Mouse (Mus musculus): ENCODE results near the gene Il17rc. TPM values are rescaled to one million over a fixed set of nuclear protein-coding genes. Genes with fewer than 3 reads are reported as not detected.

Il17rc gene
- polyA plus RNA-seq, 1 experiment from 2014 or later, result 2.7 TPM

- no peaks in the 10 kb centered on the region for H3K27me3 ChIP-seq (ENCODE audit: control insufficient read depth, insufficient read depth, low read depth, low read length)
- WGBS, result 93% methylated on average over 8 of the region's 8 CpGs
- no peaks in the 10 kb centered on the region for H3K9me3 ChIP-seq (replicated peaks; ENCODE audit: control insufficient read depth, low read length, poor library complexity, severe bottlenecking)
- no peak overlapping the region for H3K4me2 ChIP-seq (ENCODE audit: low read length)
- peaks cover 69% of the 10 kb centered on the region for H3K36me3 ChIP-seq (ENCODE audit: control insufficient read depth, insufficient read depth, low read length)
- no peak overlapping the region for H3K27ac ChIP-seq (ENCODE audit: low read length)
- no peak for ATAC-seq
- H3K9ac ChIP-seq (ENCODE audit: low read depth, low read length), result no peak overlapping the region
- no peak overlapping the region for H3K4me3 ChIP-seq (ENCODE audit: low read depth, low read length)
- H3K4me1 ChIP-seq (ENCODE audit: control insufficient read depth, insufficient read depth, low read length), result no peaks in the 10 kb centered on the region
These were observed 46.3 kb downstream of the Il17rc start for GRCm38 (mm10) chr6:113517434-113518080.

DNA sequence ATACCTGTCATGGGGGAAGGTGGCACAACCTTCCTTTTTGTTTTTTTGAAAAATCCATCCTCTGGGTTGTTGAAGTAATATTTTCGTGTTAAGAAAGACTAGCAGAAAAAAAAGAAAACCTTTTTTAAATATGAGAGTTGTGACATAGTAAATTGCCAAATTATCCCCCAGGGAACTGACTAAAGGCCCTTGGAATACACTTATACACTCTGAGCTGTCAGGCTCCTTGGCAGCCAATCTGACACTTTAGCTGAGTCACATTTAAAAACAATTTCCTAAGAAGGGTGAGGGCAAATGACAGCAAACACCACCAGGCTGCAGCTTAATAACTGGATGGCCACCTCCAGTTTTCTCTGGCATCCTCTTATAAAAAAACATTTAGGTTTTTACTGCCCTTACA is 51.1 kb downstream of the Il17rc start:
- H3K4me2 ChIP-seq (ENCODE audit: low read length), result no peak overlapping the region
- H3K27me3 ChIP-seq (ENCODE audit: control insufficient read depth, insufficient read depth, low read depth, low read length), result no peaks in the 10 kb centered on the region
- peaks cover 37% of the 10 kb centered on the region for H3K36me3 ChIP-seq (ENCODE audit: control insufficient read depth, insufficient read depth, low read length)
- H3K9ac ChIP-seq (ENCODE audit: low read depth, low read length), result no peak overlapping the region
- no peak overlapping the region for H3K27ac ChIP-seq (ENCODE audit: low read length)
- no peak overlapping the region for H3K4me3 ChIP-seq (ENCODE audit: low read depth, low read length)
- no peak for ATAC-seq
- 82% methylated on average over 1 of the region's 1 CpGs for WGBS
- no peaks in the 10 kb centered on the region for H3K9me3 ChIP-seq (replicated peaks; ENCODE audit: control insufficient read depth, low read length, poor library complexity, severe bottlenecking)
- H3K4me1 ChIP-seq (ENCODE audit: control insufficient read depth, insufficient read depth, low read length), result no peaks in the 10 kb centered on the region

- H3K4me1 ChIP-seq (ENCODE audit: control insufficient read depth, insufficient read depth, low read length), result no peaks in the 10 kb centered on the region
- 92% methylated on average over 8 of the region's 8 CpGs for WGBS
- no peak overlapping the region for H3K27ac ChIP-seq (ENCODE audit: low read length)
- ATAC-seq, result no peak
- no peak overlapping the region for H3K4me3 ChIP-seq (ENCODE audit: low read depth, low read length)
- no peak overlapping the region for H3K9ac ChIP-seq (ENCODE audit: low read depth, low read length)
- H3K9me3 ChIP-seq (replicated peaks; ENCODE audit: control insufficient read depth, low read length, poor library complexity, severe bottlenecking), result no peaks in the 10 kb centered on the region
- H3K27me3 ChIP-seq (ENCODE audit: control insufficient read depth, insufficient read depth, low read depth, low read length), result no peaks in the 10 kb centered on the region
- no peak overlapping the region for H3K4me2 ChIP-seq (ENCODE audit: low read length)
- H3K36me3 ChIP-seq (ENCODE audit: control insufficient read depth, insufficient read depth, low read length), result peaks cover 26% of the 10 kb centered on the region
These were observed 52.2 kb downstream of the Il17rc start for GRCm38 (mm10) chr6:113523420-113523819.

DNA sequence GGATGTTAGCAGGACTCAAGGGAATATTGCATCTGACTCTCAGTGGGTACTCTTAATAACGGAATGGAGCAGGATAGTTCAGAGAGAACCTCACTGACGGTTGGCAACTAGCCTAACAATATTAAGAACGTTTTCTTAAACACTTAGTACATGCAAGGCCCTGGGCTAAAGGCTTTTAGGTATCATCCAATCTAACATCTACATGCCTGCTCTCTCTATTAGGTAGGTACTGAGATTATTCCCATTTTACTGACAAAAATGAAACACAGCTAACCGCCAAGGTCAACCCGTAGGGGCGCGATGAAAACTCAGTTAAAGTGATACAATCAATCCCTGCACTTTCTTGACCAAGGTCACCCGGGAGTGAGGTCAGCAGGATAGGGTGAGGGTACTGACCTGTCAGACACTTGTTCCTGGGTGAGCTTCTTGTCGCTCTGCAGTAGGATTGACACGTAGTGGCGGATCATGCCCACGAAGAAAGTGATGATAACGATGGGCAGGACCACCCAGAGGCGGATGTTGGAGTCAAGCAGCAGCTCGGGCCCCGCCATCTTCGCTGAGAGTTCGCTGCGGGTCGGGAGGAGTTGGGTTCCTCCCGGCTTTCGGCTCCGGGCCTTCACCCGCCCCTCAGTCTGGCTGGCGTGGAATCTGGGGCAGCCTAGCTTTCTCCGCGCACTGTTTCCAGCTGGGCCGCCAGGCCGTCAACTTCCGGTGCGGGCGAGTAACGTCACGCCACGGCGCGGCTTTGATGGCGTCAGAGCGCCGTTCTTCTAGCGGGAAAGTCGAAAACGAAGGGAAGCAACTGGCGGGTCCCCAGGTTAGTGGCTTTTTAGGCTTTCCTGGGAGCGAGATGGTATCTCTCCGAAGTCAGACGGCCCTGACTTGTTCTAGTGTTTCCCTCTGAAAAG is 60.0 kb downstream of the Il17rc start, which contains the start of the genes Emc3 and Fancd2:
TSS of gene Emc3 (minus strand) at position 721 of the 908 bp plus-strand sequence.
TSS of gene Fancd2 (plus strand) at position 751 of the 908 bp plus-strand sequence.
- peak within 1 kb of the TSS; percentile 76 for H3K27ac ChIP-seq (ENCODE audit: low read length)
- peak within 1 kb of the TSS; percentile 91 for H3K9ac ChIP-seq (ENCODE audit: low read depth, low read length)
- WGBS, result 1% methylated on average over 47 of the region's 47 CpGs
- H3K36me3 ChIP-seq (ENCODE audit: control insufficient read depth, insufficient read depth, low read length), result no peaks in the 10 kb centered on the region
- peak within 1 kb of the TSS; percentile 84 for H3K4me2 ChIP-seq (ENCODE audit: low read length)
- ATAC-seq, result peak; percentile 91
- no peaks in the 10 kb centered on the region for H3K27me3 ChIP-seq (ENCODE audit: control insufficient read depth, insufficient read depth, low read depth, low read length)
- H3K4me3 ChIP-seq (ENCODE audit: low read depth, low read length), result peak within 1 kb of the TSS; percentile 91
- H3K4me1 ChIP-seq (ENCODE audit: control insufficient read depth, insufficient read depth, low read length), result peaks cover 20% of the 10 kb centered on the region
- H3K9me3 ChIP-seq (replicated peaks; ENCODE audit: control insufficient read depth, low read length, poor library complexity, severe bottlenecking), result no peaks in the 10 kb centered on the region

GRCm38 (mm10) chr6:113531840-113532404 is 60.7 kb downstream of the Il17rc start:
- peak overlapping the region; percentile 91 for H3K4me3 ChIP-seq (ENCODE audit: low read depth, low read length)
- WGBS, result 5% methylated on average over 7 of the region's 7 CpGs

More at GRCm38 (mm10) chr6:113531840-113532404, 60.7 kb downstream of the Il17rc start:
- Histone ChIP-seq H3K4me2 (ENCODE audit: low read length) (peak overlapping the region; percentile 84), H3K27me3 (ENCODE audit: control insufficient read depth, insufficient read depth, low read depth, low read length) (no peaks in the 10 kb centered on the region), H3K9ac (ENCODE audit: low read depth, low read length) (peak overlapping the region; percentile 91; the same call in 1 of the 2 replicates), H3K9me3 (replicated peaks; ENCODE audit: control insufficient read depth, low read length, poor library complexity, severe bottlenecking) (no peaks in the 10 kb centered on the region), H3K4me1 (ENCODE audit: control insufficient read depth, insufficient read depth, low read length) (peaks cover 20% of the 10 kb centered on the region), H3K36me3 (ENCODE audit: control insufficient read depth, insufficient read depth, low read length) (no peaks in the 10 kb centered on the region), H3K27ac (ENCODE audit: low read length) (no peak overlapping the region)
- no peak for ATAC-seq

Small RNA genes within 50 kb of the gene (microRNA-seq; reads per million reads assigned to microRNA genes)
- not detected for gene Gm23365
- not detected for gene Gm24387

Other genes with a start within 250 kb of the Il17rc start
- gene Mtmr14, start 233.6 kb upstream of the Il17rc start, polyA plus RNA-seq (2015; fragmentation: Nextera tagmentation; extraction: Ambion mirVana), result 33.7 and 34.0 TPM in 2 replicates
- 3.9 and 4.9 TPM in 2 replicates for gene Cpne9, start 189.1 kb upstream of the Il17rc start, polyA plus RNA-seq (2015; fragmentation: Nextera tagmentation; extraction: Ambion mirVana)
- gene Brpf1, start 164.3 kb upstream of the Il17rc start, polyA plus RNA-seq (2015; fragmentation: Nextera tagmentation; extraction: Ambion mirVana), result 13.3 and 15.0 TPM in 2 replicates
- 6.2 and 7.0 TPM in 2 replicates for gene Ogg1, start 144.5 kb upstream of the Il17rc start, polyA plus RNA-seq (2015; fragmentation: Nextera tagmentation; extraction: Ambion mirVana)
- 121 and 132 TPM in 2 replicates for gene Camk1, start 127.4 kb upstream of the Il17rc start, polyA plus RNA-seq (2015; fragmentation: Nextera tagmentation; extraction: Ambion mirVana)
- 75.5 and 82.2 TPM in 2 replicates for gene Tada3, start 93.5 kb upstream of the Il17rc start, polyA plus RNA-seq (2015; fragmentation: Nextera tagmentation; extraction: Ambion mirVana)
- gene Arpc4, start 93.3 kb upstream of the Il17rc start, polyA plus RNA-seq (2015; fragmentation: Nextera tagmentation; extraction: Ambion mirVana), result 442 and 475 TPM in 2 replicates
- 13.2 and 15.8 TPM in 2 replicates for gene Ttll3, start 82.2 kb upstream of the Il17rc start, polyA plus RNA-seq (2015; fragmentation: Nextera tagmentation; extraction: Ambion mirVana)
- 15.5 and 20.3 TPM in 2 replicates for gene Rpusd3, start 52.1 kb upstream of the Il17rc start, polyA plus RNA-seq (2015; fragmentation: Nextera tagmentation; extraction: Ambion mirVana)
- not detected in 2 replicates for gene Cidec, start 35.7 kb upstream of the Il17rc start, polyA plus RNA-seq (2015; fragmentation: Nextera tagmentation; extraction: Ambion mirVana)
- gene Jagn1, start 28.9 kb upstream of the Il17rc start, polyA plus RNA-seq (2015; fragmentation: Nextera tagmentation; extraction: Ambion mirVana), result 96.5 and 96.6 TPM in 2 replicates
- gene Il17re, start 12.9 kb upstream of the Il17rc start, polyA plus RNA-seq (2015; fragmentation: Nextera tagmentation; extraction: Ambion mirVana), result 0.16 TPM in 1 of 2 replicates, not detected in the other
- gene Creld1, start 11.9 kb downstream of the Il17rc start, polyA plus RNA-seq (2015; fragmentation: Nextera tagmentation; extraction: Ambion mirVana), result 77.7 and 80.5 TPM in 2 replicates
- 13.5 and 14.4 TPM in 2 replicates for gene Prrt3, start 30.5 kb downstream of the Il17rc start, polyA plus RNA-seq (2015; fragmentation: Nextera tagmentation; extraction: Ambion mirVana)
- gene Emc3, start 60.2 kb downstream of the Il17rc start, polyA plus RNA-seq (2015; fragmentation: Nextera tagmentation; extraction: Ambion mirVana), result 112 and 116 TPM in 2 replicates
- 1.4 and 1.8 TPM in 2 replicates for gene Fancd2, start 60.3 kb downstream of the Il17rc start, polyA plus RNA-seq (2015; fragmentation: Nextera tagmentation; extraction: Ambion mirVana)
- not detected in 2 replicates for gene Fancd2os, start 129.3 kb downstream of the Il17rc start, polyA plus RNA-seq (2015; fragmentation: Nextera tagmentation; extraction: Ambion mirVana)
- 227 and 250 TPM in 2 replicates for gene Brk1, start 133.3 kb downstream of the Il17rc start, polyA plus RNA-seq (2015; fragmentation: Nextera tagmentation; extraction: Ambion mirVana)
- 70.1 and 77.8 TPM in 2 replicates for gene Vhl, start 152.5 kb downstream of the Il17rc start, polyA plus RNA-seq (2015; fragmentation: Nextera tagmentation; extraction: Ambion mirVana)
- gene Irak2, start 167.0 kb downstream of the Il17rc start, polyA plus RNA-seq (2015; fragmentation: Nextera tagmentation; extraction: Ambion mirVana), result 1.3 and 2.1 TPM in 2 replicates
- gene Tatdn2, start 225.6 kb downstream of the Il17rc start, polyA plus RNA-seq (2015; fragmentation: Nextera tagmentation; extraction: Ambion mirVana), result 0.89 and 1.1 TPM in 2 replicates
- 0.36 and 1.2 TPM in 2 replicates for gene Ghrl, start 248.5 kb downstream of the Il17rc start, polyA plus RNA-seq (2015; fragmentation: Nextera tagmentation; extraction: Ambion mirVana)

Data from midbrain, embryonic 16.5 days (tissue).